Mouse (Mus musculus) adrenal gland, postnatal 14 days (tissue): Measurements from ENCODE around the gene Entpd1. TPM values are rescaled to one million over a fixed set of nuclear protein-coding genes. Genes with fewer than 3 reads are reported as not detected.

ENCODE experiments used
- DNase-seq: peaks from one replicate; pipeline ENCODE4 v3.0.0; 2021; ENCODE audit warnings: mixed read lengths
- total RNA-seq: library from RNA; stranded (reverse); gene quantifications from 2 replicates; pipeline ENCODE4 v1.2.3, GENCODE M21; 2021

Entpd1 gene
- total RNA-seq, 1 experiment from 2014 or later: 19.5 TPM

- no peak for DNase-seq
These were observed 53.6 kb downstream of the Entpd1 start for GRCm38 (mm10) chr19:40665778-40666177.

GRCm38 (mm10) chr19:40667111-40667510 is 54.9 kb downstream of the Entpd1 start:
- no peak for DNase-seq

- DNase-seq: no peak
These were observed 63.2 kb downstream of the Entpd1 start for GRCm38 (mm10) chr19:40675329-40675728.

GRCm38 (mm10) chr19:40678087-40678486 is 65.9 kb downstream of the Entpd1 start:
- no peak for DNase-seq

GRCm38 (mm10) chr19:40678532-40679307 is 66.6 kb downstream of the Entpd1 start:
- DNase-seq: peak; percentile 59

- no peak for DNase-seq
These were observed 67.5 kb downstream of the Entpd1 start for GRCm38 (mm10) chr19:40679632-40680031.

- no peak for DNase-seq
These were observed 72.0 kb downstream of the Entpd1 start for GRCm38 (mm10) chr19:40684124-40684523.

- no peak for DNase-seq
These were observed 72.4 kb downstream of the Entpd1 start for GRCm38 (mm10) chr19:40684566-40684965.

- peak; percentile 31 for DNase-seq
These were observed 75.2 kb downstream of the Entpd1 start for GRCm38 (mm10) chr19:40687291-40687927.

- no peak for DNase-seq
These were observed 81.0 kb downstream of the Entpd1 start for GRCm38 (mm10) chr19:40693201-40693600.

GRCm38 (mm10) chr19:40696116-40696515 is 84.0 kb downstream of the Entpd1 start:
- no peak for DNase-seq

- DNase-seq: peak; percentile 23
These were observed 86.1 kb downstream of the Entpd1 start for GRCm38 (mm10) chr19:40698103-40698853.

GRCm38 (mm10) chr19:40699816-40700215 is 87.7 kb downstream of the Entpd1 start:
- no peak for DNase-seq

- no peak for DNase-seq
These were observed 90.2 kb downstream of the Entpd1 start for GRCm38 (mm10) chr19:40702406-40702805.

GRCm38 (mm10) chr19:40712889-40713628 is 100.9 kb downstream of the Entpd1 start:
- no peak for DNase-seq

- no peak for DNase-seq
These were observed 102.5 kb downstream of the Entpd1 start for GRCm38 (mm10) chr19:40714700-40715099.

- no peak for DNase-seq
These were observed 104.8 kb downstream of the Entpd1 start for GRCm38 (mm10) chr19:40716981-40717380.

GRCm38 (mm10) chr19:40719439-40720105 is 107.4 kb downstream of the Entpd1 start:
- no peak for DNase-seq

- no peak for DNase-seq
These were observed 108.2 kb downstream of the Entpd1 start for GRCm38 (mm10) chr19:40720381-40720780.

GRCm38 (mm10) chr19:40722137-40723038 is 110.2 kb downstream of the Entpd1 start:
- peak; percentile 75 for DNase-seq

GRCm38 (mm10) chr19:40723516-40723915 is 111.3 kb downstream of the Entpd1 start:
- no peak for DNase-seq
